In genomic region chr5:114886801-114887200, GRCm38 (mm10) we compare ENCODE assay signal across 32 mouse cellular contexts. TPM values are rescaled to one million over a fixed set of nuclear protein-coding genes. Genes with fewer than 3 reads are reported as not detected.
DNase-seq lines count a peak whose midpoint lies in the region; ATAC-seq and TF ChIP-seq lines count a peak whose summit lies in the region.
"Had no signal": no experiment of that assay in that cellular context is flagged by ENCODE, and none has a peak within 500 bp of the region (broad histone marks: within the 10 kb centered on the region; RNA-seq: fewer than 3 reads in every experiment).

No protein-coding gene starts in this region.

- 61% methylated on average over 6 of the region's 6 CpGs for WGBS in kidney, adult 2 months
- 63% methylated on average over 6 of the region's 6 CpGs for WGBS in liver, postnatal 0 days (ENCODE audit: insufficient replicate concordance)
- WGBS in liver, embryonic 11.5 days = 75% methylated on average over 6 of the region's 6 CpGs
- WGBS in stomach, postnatal 0 days = 63% methylated on average over 6 of the region's 6 CpGs
- 90% methylated on average over 6 of the region's 6 CpGs for WGBS in forebrain, embryonic 10.5 days

- no peak overlapping the region for H3K9ac ChIP-seq in liver, postnatal 0 days (replicated peaks)
- no peak overlapping the region for H3K9ac ChIP-seq in liver, embryonic 11.5 days (ENCODE audit: low read depth, low read length)
- no peak overlapping the region for H3K9ac ChIP-seq in stomach, postnatal 0 days (ENCODE audit: low read length)
- H3K9ac ChIP-seq: embryonic facial prominence, embryonic 13.5 days; forebrain, embryonic 13.5 days; heart, embryonic 13.5 days; hindbrain, embryonic 14.5 days had no signal

- no peak overlapping the region for H3K4me3 ChIP-seq in kidney, adult 2 months (ENCODE audit: insufficient read depth, low read depth, low read length)
- no peak overlapping the region for H3K4me3 ChIP-seq in liver, postnatal 0 days (ENCODE audit: low read depth, low read length)
- no peak overlapping the region for H3K4me3 ChIP-seq in liver, embryonic 11.5 days (ENCODE audit: low read depth, low read length)
- no peak overlapping the region for H3K4me3 ChIP-seq in stomach, postnatal 0 days (ENCODE audit: low read depth, low read length)
- H3K4me3 ChIP-seq in forebrain, embryonic 10.5 days = no peak overlapping the region
- H3K4me3 ChIP-seq: embryonic facial prominence, embryonic 10.5 days; embryonic facial prominence, embryonic 13.5 days; erythroblast, embryonic 14.5 days; forebrain, embryonic 13.5 days; gastrocnemius, adult 2 months; heart, embryonic 10.5 days; heart, embryonic 13.5 days had no signal

- no peaks in the 10 kb centered on the region for H3K27me3 ChIP-seq in kidney, adult 2 months (replicated peaks; ENCODE audit: control insufficient read depth, insufficient read depth, low read length)
- H3K27me3 ChIP-seq in liver, postnatal 0 days (ENCODE audit: insufficient read depth, low read length) = no peaks in the 10 kb centered on the region
- H3K27me3 ChIP-seq in liver, embryonic 11.5 days (replicated peaks; ENCODE audit: control insufficient read depth, insufficient read depth, low read length) = no peaks in the 10 kb centered on the region
- no peaks in the 10 kb centered on the region for H3K27me3 ChIP-seq in stomach, postnatal 0 days (ENCODE audit: control insufficient read depth, insufficient read depth, low read length)
- no peaks in the 10 kb centered on the region for H3K27me3 ChIP-seq in forebrain, embryonic 10.5 days (ENCODE audit: poor library complexity, severe bottlenecking)
- H3K27me3 ChIP-seq: embryonic facial prominence, embryonic 13.5 days; forebrain, embryonic 13.5 days had no signal

- no peaks in the 10 kb centered on the region for H3K36me3 ChIP-seq in kidney, adult 2 months (ENCODE audit: control insufficient read depth, insufficient read depth, low read length)
- no peaks in the 10 kb centered on the region for H3K36me3 ChIP-seq in liver, postnatal 0 days (replicated peaks; ENCODE audit: insufficient read depth, low read length)
- no peaks in the 10 kb centered on the region for H3K36me3 ChIP-seq in liver, embryonic 11.5 days (ENCODE audit: control insufficient read depth, insufficient read depth, low read length)
- no peaks in the 10 kb centered on the region for H3K36me3 ChIP-seq in stomach, postnatal 0 days (ENCODE audit: control insufficient read depth, insufficient read depth, low read length)
- no peaks in the 10 kb centered on the region for H3K36me3 ChIP-seq in forebrain, embryonic 10.5 days (replicated peaks)
- H3K36me3 ChIP-seq: embryonic facial prominence, embryonic 10.5 days; embryonic facial prominence, embryonic 13.5 days; heart, embryonic 10.5 days; heart, embryonic 13.5 days had no signal

- no peaks in the 10 kb centered on the region for H3K9me3 ChIP-seq in liver, postnatal 0 days (ENCODE audit: low read length)
- H3K9me3 ChIP-seq in liver, embryonic 11.5 days (ENCODE audit: control insufficient read depth, low read length) = no peaks in the 10 kb centered on the region
- H3K9me3 ChIP-seq in stomach, postnatal 0 days (ENCODE audit: control insufficient read depth, low read length) = no peaks in the 10 kb centered on the region
- H3K9me3 ChIP-seq in forebrain, embryonic 10.5 days = no peaks in the 10 kb centered on the region
- H3K9me3 ChIP-seq: embryonic facial prominence, embryonic 10.5 days; embryonic facial prominence, embryonic 13.5 days; forebrain, embryonic 13.5 days; heart, embryonic 10.5 days; heart, embryonic 13.5 days had no signal

- no peak for TF ChIP-seq POLR2A in kidney, adult 2 months (IDR thresholded peaks at IDR 0.05; ENCODE audit: low read depth, low read length)

- TF ChIP-seq EP300 in liver, postnatal 0 days (IDR thresholded peaks at IDR 0.05; ENCODE audit: low read depth) = no peak
- no peak for TF ChIP-seq EP300 in stomach, postnatal 0 days (optimal IDR thresholded peaks at IDR 0.05)

- 0 out of 2 replicates have a peak overlapping the region, but pooled peaks have one; percentile 42 for H3K27ac ChIP-seq in kidney, adult 2 months (ENCODE audit: insufficient read depth, low read depth, low read length)
- 0 out of 2 replicates have a peak overlapping the region, but pooled peaks have one; percentile 0 for H3K27ac ChIP-seq in liver, postnatal 0 days (ENCODE audit: low read depth)
- no peak overlapping the region for H3K27ac ChIP-seq in liver, embryonic 11.5 days (ENCODE audit: low read depth, low read length)
- peak overlapping the region; percentile 59; the same call in 1 of the 2 replicates for H3K27ac ChIP-seq in stomach, postnatal 0 days (replicated peaks)
- H3K27ac ChIP-seq in forebrain, embryonic 10.5 days = no peak overlapping the region
- H3K27ac ChIP-seq: embryonic facial prominence, embryonic 10.5 days; embryonic facial prominence, embryonic 13.5 days; forebrain, embryonic 13.5 days; gastrocnemius, adult 2 months; heart, embryonic 10.5 days; heart, embryonic 13.5 days; hindbrain, embryonic 14.5 days; hindbrain, postnatal 0 days had no signal

- peak; percentile 29; the same call in 1 of the 2 replicates for ATAC-seq in liver, postnatal 0 days
- no peak for ATAC-seq in liver, embryonic 11.5 days (replicated peaks; ENCODE audit: low FRiP score)
- ATAC-seq in stomach, postnatal 0 days (ENCODE audit: low FRiP score, low TSS enrichment) = peak; percentile 85
- ATAC-seq: activated CD4-positive, CD25-positive, alpha-beta regulatory T cell, adult 4 months; CD4-positive, CD25-positive, alpha-beta regulatory T cell, adult 4 months; forebrain, embryonic 13.5 days; forebrain, embryonic 16.5 days; hindbrain, postnatal 0 days; inflammation-experienced regulatory T-cells, adult 6 months had no signal

- DNase-seq in kidney, adult 2 months = no peak
- no peak for DNase-seq in kidney, postnatal 14 days
- no peak for DNase-seq in liver, postnatal 0 days
- no peak for DNase-seq in liver, embryonic 11.5 days (ENCODE audit: low spot score)
- DNase-seq in stomach, postnatal 0 days (ENCODE audit: low spot score) = peak; percentile 71
- DNase-seq in forebrain, embryonic 10.5 days (ENCODE audit: extremely low spot score, low spot score) = no peak
- DNase-seq: adrenal gland, adult 8-10 months; adrenal gland, postnatal 25 days; cerebellum, adult 18-20 months; cerebellum, adult 9-10 months; cerebellum, postnatal 36 days; embryo, embryonic 11 days; gastrocnemius, adult 2 months; gastrocnemius, postnatal 14 days; heart, adult 18-20 months; heart, postnatal 14 days; heart, postnatal 4 days had no signal

- no peak for TF ChIP-seq CTCF in kidney, adult 2 months (conservative IDR thresholded peaks at IDR 0.05; ENCODE audit: insufficient read depth, insufficient read length, low read depth, low read length)
- TF ChIP-seq CTCF in liver, postnatal 0 days (IDR thresholded peaks at IDR 0.05; ENCODE audit: low read depth) = no peak
- no peak for TF ChIP-seq CTCF in stomach, postnatal 0 days (IDR thresholded peaks at IDR 0.05; ENCODE audit: low read depth)

- no peak overlapping the region for H3K4me2 ChIP-seq in liver, postnatal 0 days (ENCODE audit: low read depth, low read length)
- H3K4me2 ChIP-seq in liver, embryonic 11.5 days = no peak overlapping the region
- H3K4me2 ChIP-seq in stomach, postnatal 0 days (replicated peaks; ENCODE audit: low read depth) = no peak overlapping the region
- H3K4me2 ChIP-seq: embryonic facial prominence, embryonic 13.5 days; forebrain, embryonic 13.5 days; heart, embryonic 13.5 days; hindbrain, embryonic 14.5 days had no signal

- H3K4me1 ChIP-seq in kidney, adult 2 months (ENCODE audit: control insufficient read depth, insufficient read depth, low read length) = no peaks in the 10 kb centered on the region
- H3K4me1 ChIP-seq in liver, postnatal 0 days (ENCODE audit: insufficient read depth) = no peaks in the 10 kb centered on the region
- no peaks in the 10 kb centered on the region for H3K4me1 ChIP-seq in liver, embryonic 11.5 days (replicated peaks; ENCODE audit: control insufficient read depth, insufficient read depth, low read length)
- no peaks in the 10 kb centered on the region for H3K4me1 ChIP-seq in stomach, postnatal 0 days (replicated peaks; ENCODE audit: control insufficient read depth, insufficient read depth)
- no peaks in the 10 kb centered on the region for H3K4me1 ChIP-seq in forebrain, embryonic 10.5 days
- H3K4me1 ChIP-seq: forebrain, embryonic 13.5 days; heart, embryonic 10.5 days; heart, embryonic 13.5 days had no signal

RNA-seq across cellular contexts. Expression of gene Oasl2, which starts 9.9 kb away (rescaled TPM):
- 10.2 and 11.2 TPM in 2 replicates for polyA plus RNA-seq in kidney, adult 2 months (2012; rRNA removed)
- 7.8 and 10.1 TPM in 2 replicates for polyA plus RNA-seq in liver, postnatal 0 days (2015; fragmentation: Nextera tagmentation; extraction: Ambion mirVana)
- 4.1 and 4.4 TPM in 2 replicates for polyA plus RNA-seq in liver, embryonic 11.5 days (2014; fragmentation: Nextera tagmentation; extraction: Ambion mirVana)
- 20.1 and 22.3 TPM in 2 replicates for polyA plus RNA-seq in stomach, postnatal 0 days (2015; fragmentation: Nextera tagmentation; extraction: Ambion mirVana)
- 0.34 and 0.45 TPM in 2 replicates for polyA plus RNA-seq in forebrain, embryonic 10.5 days (2016; fragmentation: Nextera tagmentation; extraction: Ambion mirVana)

RNA-seq across cellular contexts. Expression of gene Gm9936, which starts 28.3 kb away (rescaled TPM):
- not detected in 2 replicates for polyA plus RNA-seq in kidney, adult 2 months (2012; rRNA removed)
- polyA plus RNA-seq in liver, postnatal 0 days (2015; fragmentation: Nextera tagmentation; extraction: Ambion mirVana) = not detected in 2 replicates
- 0.12 TPM in 1 of 2 replicates, not detected in the other for polyA plus RNA-seq in liver, embryonic 11.5 days (2014; fragmentation: Nextera tagmentation; extraction: Ambion mirVana)
- 0.06 and 0.15 TPM in 2 replicates for polyA plus RNA-seq in stomach, postnatal 0 days (2015; fragmentation: Nextera tagmentation; extraction: Ambion mirVana)
- 0.14 and 0.15 TPM in 2 replicates for polyA plus RNA-seq in forebrain, embryonic 10.5 days (2016; fragmentation: Nextera tagmentation; extraction: Ambion mirVana)
- polyA plus RNA-seq: activated CD4-positive, CD25-positive, alpha-beta regulatory T cell, adult 4 months; C2C12; CD4-positive, CD25-positive, alpha-beta regulatory T cell, adult 4 months; erythroblast, embryonic 14.5 days; heart, embryonic 10.5 days; heart, embryonic 13.5 days; heart, embryonic 16.5 days; inflammation-experienced regulatory T-cells, adult 6 months had no signal

RNA-seq across cellular contexts. Expression of gene 4930519G04Rik, which starts 33.3 kb away (rescaled TPM):
- polyA plus RNA-seq in kidney, adult 2 months (2012; rRNA removed) = not detected in 2 replicates
- polyA plus RNA-seq in liver, postnatal 0 days (2015; fragmentation: Nextera tagmentation; extraction: Ambion mirVana) = not detected in 2 replicates
- polyA plus RNA-seq in liver, embryonic 11.5 days (2014; fragmentation: Nextera tagmentation; extraction: Ambion mirVana) = not detected in 2 replicates
- 0.05 TPM in 1 of 2 replicates, not detected in the other for polyA plus RNA-seq in stomach, postnatal 0 days (2015; fragmentation: Nextera tagmentation; extraction: Ambion mirVana)
- polyA plus RNA-seq in forebrain, embryonic 10.5 days (2016; fragmentation: Nextera tagmentation; extraction: Ambion mirVana) = not detected in 2 replicates
- polyA plus RNA-seq: activated CD4-positive, CD25-positive, alpha-beta regulatory T cell, adult 4 months; C2C12; CD4-positive, CD25-positive, alpha-beta regulatory T cell, adult 4 months; embryonic facial prominence, embryonic 10.5 days; forebrain, embryonic 13.5 days; forebrain, embryonic 16.5 days; heart, embryonic 10.5 days; heart, embryonic 13.5 days; heart, embryonic 16.5 days; hindbrain, embryonic 11.5 days; hindbrain, embryonic 14.5 days; hindbrain, postnatal 0 days; inflammation-experienced regulatory T-cells, adult 6 months had no signal

RNA-seq across cellular contexts. Expression of gene Oasl1, which starts 36.2 kb away (rescaled TPM):
- 4.3 and 5.7 TPM in 2 replicates for polyA plus RNA-seq in kidney, adult 2 months (2012; rRNA removed)
- 2.2 TPM in 2 replicates for polyA plus RNA-seq in liver, postnatal 0 days (2015; fragmentation: Nextera tagmentation; extraction: Ambion mirVana)
- polyA plus RNA-seq in liver, embryonic 11.5 days (2014; fragmentation: Nextera tagmentation; extraction: Ambion mirVana) = 0.36 and 0.55 TPM in 2 replicates
- 14.1 and 14.6 TPM in 2 replicates for polyA plus RNA-seq in stomach, postnatal 0 days (2015; fragmentation: Nextera tagmentation; extraction: Ambion mirVana)
- not detected in 2 replicates for polyA plus RNA-seq in forebrain, embryonic 10.5 days (2016; fragmentation: Nextera tagmentation; extraction: Ambion mirVana)
- polyA plus RNA-seq: embryonic facial prominence, embryonic 10.5 days; erythroblast, embryonic 14.5 days; heart, embryonic 10.5 days had no signal

RNA-seq across cellular contexts. Expression of gene 2210016L21Rik, which starts 55.2 kb away (rescaled TPM):
- polyA plus RNA-seq in kidney, adult 2 months (2012; rRNA removed) = 23.5 and 26.1 TPM in 2 replicates
- 10.4 and 15.3 TPM in 2 replicates for polyA plus RNA-seq in liver, postnatal 0 days (2015; fragmentation: Nextera tagmentation; extraction: Ambion mirVana)
- polyA plus RNA-seq in liver, embryonic 11.5 days (2014; fragmentation: Nextera tagmentation; extraction: Ambion mirVana) = 37.1 and 40.3 TPM in 2 replicates
- polyA plus RNA-seq in stomach, postnatal 0 days (2015; fragmentation: Nextera tagmentation; extraction: Ambion mirVana) = 39.2 and 49.8 TPM in 2 replicates
- polyA plus RNA-seq in forebrain, embryonic 10.5 days (2016; fragmentation: Nextera tagmentation; extraction: Ambion mirVana) = 41.5 and 43.3 TPM in 2 replicates

Comparison
In these comparisons a context has a peak if more than half of its experiments do, and no peak if none do; other contexts are left out.
1. H3K27ac ChIP-seq: peak in kidney, adult 2 months (single experiment), liver, postnatal 0 days (single experiment) and stomach, postnatal 0 days (single experiment); none in liver, embryonic 11.5 days (single experiment) and forebrain, embryonic 10.5 days (single experiment).